Mouse (Mus musculus): ENCODE measurements around the gene Mbnl3. TPM values are rescaled to one million over a fixed set of nuclear protein-coding genes. Genes with fewer than 3 reads are reported as not detected.

Mbnl3 gene
- 23.3 TPM for polyA plus RNA-seq (2017; shearing (Covaris generic))

DNA sequence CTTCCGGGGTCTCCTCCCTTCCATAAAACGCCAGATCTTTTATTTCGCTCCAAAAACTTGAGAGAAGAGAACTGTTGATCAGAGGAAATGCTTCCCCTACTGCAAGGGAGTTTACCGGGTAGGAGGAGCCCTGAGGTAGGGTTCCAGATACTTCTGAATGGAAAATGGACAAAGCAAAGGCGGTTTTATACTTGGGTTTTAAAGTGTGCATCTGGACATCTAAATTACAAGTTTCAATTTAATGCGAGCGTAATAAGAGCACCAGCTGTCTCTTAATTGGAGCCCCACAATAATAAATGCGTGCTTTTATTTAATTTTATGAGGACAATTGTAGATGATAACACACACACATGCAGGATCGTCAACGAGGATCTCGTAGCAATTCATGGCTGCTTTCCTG is at the start of gene Mbnl3:
Gene Mbnl3 (minus strand): TSS at position 101 of the 400 bp plus-strand sequence.

Other genes with a start within 250 kb of the Mbnl3 start
- 23.0 TPM for gene Rap2c, start 188.5 kb downstream of the Mbnl3 start, polyA plus RNA-seq (2017; shearing (Covaris generic))